Mouse (Mus musculus): ENCODE data around the gene Fam199x.

- TF ChIP-seq CTCF (IDR thresholded peaks at IDR 0.05; ENCODE audit: control insufficient read depth, insufficient read depth, insufficient read length) (no peak), FOSL1 (IDR thresholded peaks at IDR 0.05; ENCODE audit: insufficient read depth, low read length, poor library complexity, severe bottlenecking) (no peak), MYOD1 (IDR thresholded peaks at IDR 0.05; ENCODE audit: control insufficient read depth, insufficient read length, low read depth) (no peak), USF1 (IDR thresholded peaks at IDR 0.05; ENCODE audit: low read depth) (no peak), MAX (IDR thresholded peaks at IDR 0.05) (no peak), CEBPB (IDR thresholded peaks at IDR 0.05; ENCODE audit: low read depth) (no peak), MYOG (IDR thresholded peaks at IDR 0.05; ENCODE audit: control insufficient read depth, extremely low read depth, insufficient read length) (no peak)
These were observed 15.1 kb upstream of the Fam199x start for GRCm38 (mm10) chrX:137034322-137034721.
